Mouse (Mus musculus): ENCODE results near the gene Frat1. TPM values are rescaled to one million over a fixed set of nuclear protein-coding genes. Genes with fewer than 3 reads are reported as not detected.

Gene Frat1
- polyA plus RNA-seq (2015; fragmentation: Nextera tagmentation; extraction: Ambion mirVana) = 8.2 and 9.1 TPM in 2 replicates

- under 1% methylated on average over 37 of the region's 39 CpGs for WGBS
- Histone ChIP-seq H3K4me1 (replicated peaks; ENCODE audit: control insufficient read depth, insufficient read depth, low read length) (peaks cover 13% of the 10 kb centered on the region), H3K9ac (ENCODE audit: low read length) (peak within 1 kb of the TSS; percentile 77), H3K4me3 (ENCODE audit: low read length) (peak within 1 kb of the TSS; percentile 71), H3K9me3 (ENCODE audit: control insufficient read depth, low read length) (no peaks in the 10 kb centered on the region), H3K4me2 (ENCODE audit: low read depth, low read length) (peak within 1 kb of the TSS; percentile 98), H3K27ac (ENCODE audit: low read length) (peak within 1 kb of the TSS; percentile 89), H3K36me3 (ENCODE audit: control insufficient read depth, insufficient read depth, low read length) (no peaks in the 10 kb centered on the region), H3K27me3 (ENCODE audit: control insufficient read depth, insufficient read depth, low read depth, low read length) (peaks cover 17% of the 10 kb centered on the region)
- ATAC-seq (ENCODE audit: low read depth) = peak; percentile 95
Observed at GRCm38 (mm10) chr19:41829381-41830105, at the start of gene Frat1. Gene Frat1, plus strand, starts transcription at chr19:41829970.

GRCm38 (mm10) chr19:41786896-41787295 is 42.9 kb upstream of the Frat1 start:
- Histone ChIP-seq H3K4me3 (ENCODE audit: low read length) (no peak overlapping the region), H3K4me1 (replicated peaks; ENCODE audit: control insufficient read depth, insufficient read depth, low read length) (no peaks in the 10 kb centered on the region; the same call in 1 of the 2 replicates), H3K36me3 (ENCODE audit: control insufficient read depth, insufficient read depth, low read length) (peaks cover 35% of the 10 kb centered on the region), H3K9ac (ENCODE audit: low read length) (no peak overlapping the region), H3K27me3 (ENCODE audit: control insufficient read depth, insufficient read depth, low read depth, low read length) (no peaks in the 10 kb centered on the region), H3K27ac (ENCODE audit: low read length) (no peak overlapping the region), H3K9me3 (ENCODE audit: control insufficient read depth, low read length) (no peaks in the 10 kb centered on the region), H3K4me2 (ENCODE audit: low read depth, low read length) (no peak overlapping the region)
- ATAC-seq (ENCODE audit: low read depth) = no peak
- WGBS = 88% methylated on average over 1 of the region's 1 CpGs

GRCm38 (mm10) chr19:41789110-41789961 is 40.4 kb upstream of the Frat1 start:
- H3K27me3 ChIP-seq (ENCODE audit: control insufficient read depth, insufficient read depth, low read depth, low read length) = no peaks in the 10 kb centered on the region
- no peak for ATAC-seq (ENCODE audit: low read depth)
- H3K4me2 ChIP-seq (ENCODE audit: low read depth, low read length) = no peak overlapping the region
- H3K36me3 ChIP-seq (ENCODE audit: control insufficient read depth, insufficient read depth, low read length) = peaks cover 24% of the 10 kb centered on the region
- no peak overlapping the region for H3K4me3 ChIP-seq (ENCODE audit: low read length)
- no peaks in the 10 kb centered on the region for H3K9me3 ChIP-seq (ENCODE audit: control insufficient read depth, low read length)
- H3K9ac ChIP-seq (ENCODE audit: low read length) = no peak overlapping the region
- H3K4me1 ChIP-seq (replicated peaks; ENCODE audit: control insufficient read depth, insufficient read depth, low read length) = peaks cover 5% of the 10 kb centered on the region
- WGBS = 41% methylated on average over 10 of the region's 10 CpGs
- no peak overlapping the region for H3K27ac ChIP-seq (ENCODE audit: low read length)

GRCm38 (mm10) chr19:41791384-41791783 is 38.4 kb upstream of the Frat1 start:
- 88% methylated on average over 2 of the region's 2 CpGs for WGBS
- H3K4me3 ChIP-seq (ENCODE audit: low read length) = no peak overlapping the region
- ATAC-seq (ENCODE audit: low read depth) = no peak

GRCm38 (mm10) chr19:41792934-41793486 is 36.8 kb upstream of the Frat1 start:
- no peak overlapping the region for H3K4me2 ChIP-seq (ENCODE audit: low read depth, low read length)
- H3K27ac ChIP-seq (ENCODE audit: low read length) = no peak overlapping the region
- peaks cover 3% of the 10 kb centered on the region; the same call in 1 of the 2 replicates for H3K36me3 ChIP-seq (ENCODE audit: control insufficient read depth, insufficient read depth, low read length)
- H3K4me1 ChIP-seq (replicated peaks; ENCODE audit: control insufficient read depth, insufficient read depth, low read length) = peaks cover 9% of the 10 kb centered on the region
- H3K27me3 ChIP-seq (ENCODE audit: control insufficient read depth, insufficient read depth, low read depth, low read length) = no peaks in the 10 kb centered on the region
- ATAC-seq (ENCODE audit: low read depth) = no peak
- no peaks in the 10 kb centered on the region for H3K9me3 ChIP-seq (ENCODE audit: control insufficient read depth, low read length)
- H3K9ac ChIP-seq (ENCODE audit: low read length) = no peak overlapping the region
- WGBS = 49% methylated on average over 1 of the region's 1 CpGs
- no peak overlapping the region for H3K4me3 ChIP-seq (ENCODE audit: low read length)

More at GRCm38 (mm10) chr19:41791384-41791783, 38.4 kb upstream of the Frat1 start:
- no peak overlapping the region for H3K9ac ChIP-seq (ENCODE audit: low read length)
- H3K9me3 ChIP-seq (ENCODE audit: control insufficient read depth, low read length) = no peaks in the 10 kb centered on the region
- no peaks in the 10 kb centered on the region for H3K27me3 ChIP-seq (ENCODE audit: control insufficient read depth, insufficient read depth, low read depth, low read length)
- no peak overlapping the region for H3K27ac ChIP-seq (ENCODE audit: low read length)
- peaks cover 9% of the 10 kb centered on the region for H3K4me1 ChIP-seq (replicated peaks; ENCODE audit: control insufficient read depth, insufficient read depth, low read length)
- no peak overlapping the region for H3K4me2 ChIP-seq (ENCODE audit: low read depth, low read length)
- H3K36me3 ChIP-seq (ENCODE audit: control insufficient read depth, insufficient read depth, low read length) = peaks cover 12% of the 10 kb centered on the region

GRCm38 (mm10) chr19:41794017-41794416 is 35.8 kb upstream of the Frat1 start:
- 0 out of 2 replicates have a peak, but pooled peaks have one; percentile 17 for ATAC-seq (ENCODE audit: low read depth)
- H3K27ac ChIP-seq (ENCODE audit: low read length) = peak overlapping the region; percentile 50
- H3K27me3 ChIP-seq (ENCODE audit: control insufficient read depth, insufficient read depth, low read depth, low read length) = no peaks in the 10 kb centered on the region
- no peaks in the 10 kb centered on the region for H3K9me3 ChIP-seq (ENCODE audit: control insufficient read depth, low read length)
- H3K9ac ChIP-seq (ENCODE audit: low read length) = no peak overlapping the region
- H3K36me3 ChIP-seq (ENCODE audit: control insufficient read depth, insufficient read depth, low read length) = no peaks in the 10 kb centered on the region
- H3K4me3 ChIP-seq (ENCODE audit: low read length) = no peak overlapping the region
- H3K4me1 ChIP-seq (replicated peaks; ENCODE audit: control insufficient read depth, insufficient read depth, low read length) = peaks cover 9% of the 10 kb centered on the region
- H3K4me2 ChIP-seq (ENCODE audit: low read depth, low read length) = no peak overlapping the region

GRCm38 (mm10) chr19:41794901-41795300 is 34.9 kb upstream of the Frat1 start:
- Histone ChIP-seq H3K27me3 (ENCODE audit: control insufficient read depth, insufficient read depth, low read depth, low read length) (no peaks in the 10 kb centered on the region), H3K9ac (ENCODE audit: low read length) (no peak overlapping the region), H3K4me2 (ENCODE audit: low read depth, low read length) (no peak overlapping the region), H3K36me3 (ENCODE audit: control insufficient read depth, insufficient read depth, low read length) (no peaks in the 10 kb centered on the region), H3K4me1 (replicated peaks; ENCODE audit: control insufficient read depth, insufficient read depth, low read length) (peaks cover 9% of the 10 kb centered on the region), H3K27ac (ENCODE audit: low read length) (no peak overlapping the region), H3K4me3 (ENCODE audit: low read length) (no peak overlapping the region), H3K9me3 (ENCODE audit: control insufficient read depth, low read length) (no peaks in the 10 kb centered on the region)
- WGBS = 67% methylated on average over 6 of the region's 6 CpGs
- no peak for ATAC-seq (ENCODE audit: low read depth)

- Histone ChIP-seq H3K4me2 (ENCODE audit: low read depth, low read length) (no peak overlapping the region), H3K9me3 (ENCODE audit: control insufficient read depth, low read length) (no peaks in the 10 kb centered on the region), H3K36me3 (ENCODE audit: control insufficient read depth, insufficient read depth, low read length) (no peaks in the 10 kb centered on the region), H3K27ac (ENCODE audit: low read length) (no peak overlapping the region), H3K4me1 (replicated peaks; ENCODE audit: control insufficient read depth, insufficient read depth, low read length) (peaks cover 19% of the 10 kb centered on the region), H3K9ac (ENCODE audit: low read length) (no peak overlapping the region), H3K27me3 (ENCODE audit: control insufficient read depth, insufficient read depth, low read depth, low read length) (no peaks in the 10 kb centered on the region), H3K4me3 (ENCODE audit: low read length) (no peak overlapping the region)
- no peak for ATAC-seq (ENCODE audit: low read depth)
- 88% methylated on average over 3 of the region's 3 CpGs for WGBS
Observed at GRCm38 (mm10) chr19:41796148-41796760, 33.5 kb upstream of the Frat1 start.
